Mouse (Mus musculus): ENCODE data around the gene Gm16253. TPM values are rescaled to one million over a fixed set of nuclear protein-coding genes. Genes with fewer than 3 reads are reported as not detected.
A peak's percentile ranks its signal among the peaks of the same experiment; 100 is the strongest.

Gene Gm16253
- polyA plus RNA-seq, 1 experiment from 2014 or later, result 1.5 TPM

- H3K4me3 ChIP-seq (ENCODE audit: low read depth, low read length), result no peak overlapping the region
- H3K36me3 ChIP-seq (ENCODE audit: control insufficient read depth, insufficient read depth, low read length), result no peaks in the 10 kb centered on the region
- no peak overlapping the region for H3K9ac ChIP-seq (ENCODE audit: low read depth, low read length)
- ATAC-seq (replicated peaks; ENCODE audit: insufficient number of reproducible peaks, low FRiP score, low TSS enrichment), result no peak
- peaks cover 5% of the 10 kb centered on the region; the same call in 1 of the 2 replicates for H3K27me3 ChIP-seq (ENCODE audit: control insufficient read depth, insufficient read depth, low read length)
- no peak overlapping the region for H3K4me2 ChIP-seq
- H3K4me1 ChIP-seq (ENCODE audit: control insufficient read depth, insufficient read depth, low read length), result no peaks in the 10 kb centered on the region
- no peaks in the 10 kb centered on the region for H3K9me3 ChIP-seq (replicated peaks; ENCODE audit: control insufficient read depth, low read length)
- no peak overlapping the region for H3K27ac ChIP-seq (ENCODE audit: low read depth, low read length)
- 84% methylated on average over 11 of the region's 11 CpGs for WGBS (ENCODE audit: insufficient replicate concordance)
Observed at GRCm38 (mm10) chr3:96543345-96543744, 33.4 kb upstream of the Gm16253 start.

DNA sequence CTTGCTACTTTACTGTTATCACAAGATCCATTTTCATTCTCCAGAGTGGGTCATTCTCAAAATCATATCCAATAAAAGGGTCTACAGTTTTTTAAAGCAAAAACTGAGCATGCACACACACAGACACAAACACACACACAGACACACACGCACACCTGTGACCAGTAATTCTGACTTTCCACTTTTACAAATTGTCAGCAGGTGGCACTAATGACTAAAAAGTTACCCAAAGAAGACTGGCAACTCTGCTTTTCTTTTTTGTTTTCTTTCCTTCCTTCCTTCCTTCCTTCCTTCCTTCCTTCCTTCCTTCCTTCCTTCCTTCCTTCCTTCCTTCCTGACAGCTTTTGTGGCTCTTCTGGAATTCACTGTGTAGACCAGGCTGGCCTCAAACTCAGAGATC is 31.2 kb upstream of the Gm16253 start:
- no peaks in the 10 kb centered on the region for H3K36me3 ChIP-seq (ENCODE audit: control insufficient read depth, insufficient read depth, low read length)

GRCm38 (mm10) chr3:96546880-96547279 is 29.9 kb upstream of the Gm16253 start:
- no peak for ATAC-seq (replicated peaks; ENCODE audit: insufficient number of reproducible peaks, low FRiP score, low TSS enrichment)
- Histone ChIP-seq H3K4me3 (ENCODE audit: low read depth, low read length) (no peak overlapping the region), H3K9me3 (replicated peaks; ENCODE audit: control insufficient read depth, low read length) (no peaks in the 10 kb centered on the region), H3K4me2 (0 out of 2 replicates have a peak overlapping the region, but pooled peaks have one; percentile 34), H3K27ac (ENCODE audit: low read depth, low read length) (no peak overlapping the region), H3K36me3 (ENCODE audit: control insufficient read depth, insufficient read depth, low read length) (no peaks in the 10 kb centered on the region), H3K9ac (ENCODE audit: low read depth, low read length) (no peak overlapping the region), H3K27me3 (ENCODE audit: control insufficient read depth, insufficient read depth, low read length) (peaks cover 5% of the 10 kb centered on the region; the same call in 1 of the 2 replicates), H3K4me1 (ENCODE audit: control insufficient read depth, insufficient read depth, low read length) (peaks cover 5% of the 10 kb centered on the region)
- WGBS (ENCODE audit: insufficient replicate concordance), result 50% methylated on average over 4 of the region's 4 CpGs

More for the DNA sequence above, 31.2 kb upstream of the Gm16253 start:
- Histone ChIP-seq H3K4me2 (no peak overlapping the region), H3K4me3 (ENCODE audit: low read depth, low read length) (no peak overlapping the region), H3K9me3 (replicated peaks; ENCODE audit: control insufficient read depth, low read length) (no peaks in the 10 kb centered on the region), H3K4me1 (ENCODE audit: control insufficient read depth, insufficient read depth, low read length) (no peaks in the 10 kb centered on the region), H3K9ac (ENCODE audit: low read depth, low read length) (no peak overlapping the region), H3K27me3 (ENCODE audit: control insufficient read depth, insufficient read depth, low read length) (peaks cover 5% of the 10 kb centered on the region; the same call in 1 of the 2 replicates), H3K27ac (ENCODE audit: low read depth, low read length) (no peak overlapping the region)
- WGBS (ENCODE audit: insufficient replicate concordance), result 41% methylated on average over 1 of the region's 1 CpGs
- no peak for ATAC-seq (replicated peaks; ENCODE audit: insufficient number of reproducible peaks, low FRiP score, low TSS enrichment)

GRCm38 (mm10) chr3:96547389-96547960 is 29.3 kb upstream of the Gm16253 start:
- no peak for ATAC-seq (replicated peaks; ENCODE audit: insufficient number of reproducible peaks, low FRiP score, low TSS enrichment)
- Histone ChIP-seq H3K4me3 (ENCODE audit: low read depth, low read length) (no peak overlapping the region), H3K27ac (ENCODE audit: low read depth, low read length) (no peak overlapping the region), H3K4me1 (ENCODE audit: control insufficient read depth, insufficient read depth, low read length) (peaks cover 7% of the 10 kb centered on the region), H3K9me3 (replicated peaks; ENCODE audit: control insufficient read depth, low read length) (no peaks in the 10 kb centered on the region), H3K27me3 (ENCODE audit: control insufficient read depth, insufficient read depth, low read length) (peaks cover 5% of the 10 kb centered on the region; the same call in 1 of the 2 replicates), H3K36me3 (ENCODE audit: control insufficient read depth, insufficient read depth, low read length) (no peaks in the 10 kb centered on the region), H3K9ac (ENCODE audit: low read depth, low read length) (0 out of 2 replicates have a peak overlapping the region, but pooled peaks have one; percentile 16), H3K4me2 (peak overlapping the region; percentile 40)
- WGBS (ENCODE audit: insufficient replicate concordance), result 12% methylated on average over 14 of the region's 14 CpGs

DNA sequence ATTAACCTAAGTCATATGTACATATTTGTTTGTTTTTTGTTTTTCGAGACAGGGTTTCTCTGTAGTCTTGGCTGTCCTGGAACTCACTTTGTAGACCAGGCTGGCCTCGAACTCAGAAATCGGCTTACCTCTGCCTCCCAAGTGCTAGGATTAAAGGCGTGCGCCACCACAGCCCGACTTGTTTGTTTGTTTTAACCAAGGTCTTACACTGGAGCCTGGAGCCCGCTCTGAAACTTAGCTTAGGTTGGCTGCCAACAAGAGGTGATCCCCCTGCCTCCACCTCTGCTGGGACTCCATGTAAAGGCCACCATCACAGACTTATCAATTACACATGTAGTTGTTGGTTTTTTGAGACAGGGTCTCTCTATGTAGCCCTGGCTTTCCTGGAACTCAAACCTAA is 28.0 kb upstream of the Gm16253 start:
- Histone ChIP-seq H3K27ac (ENCODE audit: low read depth, low read length) (no peak overlapping the region), H3K4me1 (ENCODE audit: control insufficient read depth, insufficient read depth, low read length) (peaks cover 7% of the 10 kb centered on the region), H3K27me3 (ENCODE audit: control insufficient read depth, insufficient read depth, low read length) (no peaks in the 10 kb centered on the region), H3K4me3 (ENCODE audit: low read depth, low read length) (no peak overlapping the region), H3K9ac (ENCODE audit: low read depth, low read length) (no peak overlapping the region), H3K9me3 (replicated peaks; ENCODE audit: control insufficient read depth, low read length) (no peaks in the 10 kb centered on the region), H3K4me2 (no peak overlapping the region), H3K36me3 (ENCODE audit: control insufficient read depth, insufficient read depth, low read length) (no peaks in the 10 kb centered on the region)
- WGBS (ENCODE audit: insufficient replicate concordance), result 70% methylated on average over 7 of the region's 7 CpGs
- ATAC-seq (replicated peaks; ENCODE audit: insufficient number of reproducible peaks, low FRiP score, low TSS enrichment), result no peak

DNA sequence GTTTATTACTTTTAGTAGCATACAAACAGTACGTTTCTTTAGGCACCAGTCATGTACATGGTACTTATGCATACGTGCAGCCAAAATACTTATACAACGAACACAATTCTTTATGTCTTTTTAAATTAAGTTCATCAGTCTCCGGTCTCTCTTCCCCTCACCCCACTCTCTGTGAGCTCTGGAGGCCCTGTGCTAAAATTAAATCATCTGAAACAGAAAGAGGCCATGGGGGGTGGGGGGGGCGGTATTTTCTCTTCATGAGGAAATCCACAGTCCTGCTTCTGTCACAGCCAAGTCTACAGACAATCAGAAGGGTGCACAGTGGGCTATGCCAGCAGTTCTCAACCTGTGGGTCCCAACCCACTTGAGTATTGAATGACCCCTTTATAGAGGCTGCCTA is 27.4 kb upstream of the Gm16253 start:
- H3K4me3 ChIP-seq (ENCODE audit: low read depth, low read length), result no peak overlapping the region
- H3K27ac ChIP-seq (ENCODE audit: low read depth, low read length), result no peak overlapping the region
- 68% methylated on average over 5 of the region's 5 CpGs for WGBS (ENCODE audit: insufficient replicate concordance)
- no peaks in the 10 kb centered on the region for H3K36me3 ChIP-seq (ENCODE audit: control insufficient read depth, insufficient read depth, low read length)
- 0 out of 2 replicates have a peak, but pooled peaks have one; percentile 51 for ATAC-seq (replicated peaks; ENCODE audit: insufficient number of reproducible peaks, low FRiP score, low TSS enrichment)
- H3K4me1 ChIP-seq (ENCODE audit: control insufficient read depth, insufficient read depth, low read length), result peaks cover 7% of the 10 kb centered on the region
- no peak overlapping the region; the same call in 1 of the 2 replicates for H3K9ac ChIP-seq (ENCODE audit: low read depth, low read length)
- no peaks in the 10 kb centered on the region for H3K9me3 ChIP-seq (replicated peaks; ENCODE audit: control insufficient read depth, low read length)
- H3K27me3 ChIP-seq (ENCODE audit: control insufficient read depth, insufficient read depth, low read length), result no peaks in the 10 kb centered on the region
- peak overlapping the region; percentile 22; the same call in 1 of the 2 replicates for H3K4me2 ChIP-seq

- no peaks in the 10 kb centered on the region for H3K27me3 ChIP-seq (ENCODE audit: control insufficient read depth, insufficient read depth, low read length)
- H3K4me2 ChIP-seq, result no peak overlapping the region
- H3K36me3 ChIP-seq (ENCODE audit: control insufficient read depth, insufficient read depth, low read length), result no peaks in the 10 kb centered on the region
- H3K9me3 ChIP-seq (replicated peaks; ENCODE audit: control insufficient read depth, low read length), result no peaks in the 10 kb centered on the region
- WGBS (ENCODE audit: insufficient replicate concordance), result 15% methylated on average over 8 of the region's 8 CpGs
- ATAC-seq (replicated peaks; ENCODE audit: insufficient number of reproducible peaks, low FRiP score, low TSS enrichment), result no peak
- no peak overlapping the region for H3K27ac ChIP-seq (ENCODE audit: low read depth, low read length)
- H3K4me3 ChIP-seq (ENCODE audit: low read depth, low read length), result no peak overlapping the region
- H3K4me1 ChIP-seq (ENCODE audit: control insufficient read depth, insufficient read depth, low read length), result peaks cover 14% of the 10 kb centered on the region
- H3K9ac ChIP-seq (ENCODE audit: low read depth, low read length), result 0 out of 2 replicates have a peak overlapping the region, but pooled peaks have one; percentile 18
Observed at GRCm38 (mm10) chr3:96551203-96551602, 25.6 kb upstream of the Gm16253 start.

GRCm38 (mm10) chr3:96551890-96552289 is 24.9 kb upstream of the Gm16253 start:
- no peaks in the 10 kb centered on the region for H3K27me3 ChIP-seq (ENCODE audit: control insufficient read depth, insufficient read depth, low read length)
- WGBS (ENCODE audit: insufficient replicate concordance), result 66% methylated on average over 7 of the region's 7 CpGs
- H3K27ac ChIP-seq (ENCODE audit: low read depth, low read length), result no peak overlapping the region
- H3K4me3 ChIP-seq (ENCODE audit: low read depth, low read length), result no peak overlapping the region
- H3K4me1 ChIP-seq (ENCODE audit: control insufficient read depth, insufficient read depth, low read length), result peaks cover 14% of the 10 kb centered on the region
- H3K9me3 ChIP-seq (replicated peaks; ENCODE audit: control insufficient read depth, low read length), result no peaks in the 10 kb centered on the region
- H3K9ac ChIP-seq (ENCODE audit: low read depth, low read length), result 0 out of 2 replicates have a peak overlapping the region, but pooled peaks have one; percentile 34
- H3K4me2 ChIP-seq, result no peak overlapping the region; the same call in 1 of the 2 replicates
- no peak for ATAC-seq (replicated peaks; ENCODE audit: insufficient number of reproducible peaks, low FRiP score, low TSS enrichment)
- H3K36me3 ChIP-seq (ENCODE audit: control insufficient read depth, insufficient read depth, low read length), result no peaks in the 10 kb centered on the region

DNA sequence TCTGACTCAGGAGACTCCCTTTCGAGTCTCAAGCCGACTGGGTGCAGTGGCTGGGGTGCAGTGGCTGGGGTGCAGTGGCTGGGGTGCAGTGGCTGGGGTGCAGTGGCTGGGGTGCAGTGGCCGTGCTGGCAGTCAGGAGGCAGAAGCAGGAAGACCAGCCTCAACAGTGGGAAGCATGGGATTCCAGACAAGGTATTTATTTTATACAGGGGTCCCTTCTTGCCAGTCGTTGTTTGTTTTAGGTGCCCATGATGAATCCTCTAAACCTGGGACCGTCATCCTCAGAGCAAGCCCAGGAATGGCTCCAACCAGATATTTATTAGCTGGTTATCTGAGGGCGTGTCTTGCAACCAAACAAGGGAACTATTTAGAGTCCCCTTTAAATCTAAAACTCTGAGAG is 23.2 kb upstream of the Gm16253 start:
- peaks cover 14% of the 10 kb centered on the region for H3K4me1 ChIP-seq (ENCODE audit: control insufficient read depth, insufficient read depth, low read length)
- no peaks in the 10 kb centered on the region for H3K36me3 ChIP-seq (ENCODE audit: control insufficient read depth, insufficient read depth, low read length)
- H3K9me3 ChIP-seq (replicated peaks; ENCODE audit: control insufficient read depth, low read length), result no peaks in the 10 kb centered on the region
- H3K27ac ChIP-seq (ENCODE audit: low read depth, low read length), result no peak overlapping the region
- H3K4me3 ChIP-seq (ENCODE audit: low read depth, low read length), result no peak overlapping the region
- H3K4me2 ChIP-seq, result no peak overlapping the region
- no peak overlapping the region for H3K9ac ChIP-seq (ENCODE audit: low read depth, low read length)
- WGBS (ENCODE audit: insufficient replicate concordance), result 72% methylated on average over 6 of the region's 6 CpGs
- ATAC-seq (replicated peaks; ENCODE audit: insufficient number of reproducible peaks, low FRiP score, low TSS enrichment), result no peak
- no peaks in the 10 kb centered on the region for H3K27me3 ChIP-seq (ENCODE audit: control insufficient read depth, insufficient read depth, low read length)
